Mouse (Mus musculus) kidney, postnatal 0 days (tissue): ENCODE measurements around the gene Nepro. TPM values are rescaled to one million over a fixed set of nuclear protein-coding genes. Genes with fewer than 3 reads are reported as not detected.

Experiments used
- ATAC-seq: fragments of 200-750 bp; cut with Nextera tagmentation; replicated peaks from 2 replicates; pipeline ENCODE4 v1.8.0; 2017; ENCODE audit warnings: low read depth, moderate number of reproducible peaks, moderate TSS enrichment, moderate library complexity; ENCODE audit not compliant: low FRiP score
- DNase-seq: peaks from one replicate; pipeline ENCODE4 v3.0.0-alpha.2; 2016; ENCODE audit warnings: low spot score
- H3K27ac ChIP-seq: fragments of 300-500 bp; sonication (generic); 2 replicates; pipeline ENCODE4 v1.5.1; 2014; ENCODE audit warnings: mild to moderate bottlenecking
- H3K27me3 ChIP-seq: fragments of 300-500 bp; sonication (generic); 2 replicates; pipeline ENCODE4 v1.6.1; 2014; ENCODE audit warnings: low read length, mixed read lengths; ENCODE audit not compliant: insufficient read depth
- H3K36me3 ChIP-seq: fragments of 300-500 bp; sonication (generic); 2 replicates; pipeline ENCODE4 v1.6.1; 2014; ENCODE audit warnings: low read length, mixed read lengths; ENCODE audit not compliant: insufficient read depth
- H3K4me1 ChIP-seq: fragments of 300-500 bp; sonication (generic); replicated peaks from 2 replicates; pipeline ENCODE4 v1.6.1; 2014; ENCODE audit warnings: antibody characterized with exemption, low read length, mixed read lengths; ENCODE audit not compliant: insufficient read depth
- H3K4me2 ChIP-seq: fragments of 300-500 bp; sonication (generic); 2 replicates; pipeline ENCODE4 v1.6.1; 2014; ENCODE audit warnings: mild to moderate bottlenecking, low read length, moderate library complexity, mixed read lengths
- H3K4me3 ChIP-seq: fragments of 300-500 bp; sonication (generic); replicated peaks from 2 replicates; pipeline ENCODE4 v1.5.1; 2014; ENCODE audit warnings: low read depth, low read length
- H3K9ac ChIP-seq: fragments of 300-500 bp; sonication (generic); 2 replicates; pipeline ENCODE4 v1.6.1; 2014; ENCODE audit warnings: low read depth, low read length
- H3K9me3 ChIP-seq: fragments of 300-500 bp; sonication (generic); replicated peaks from 2 replicates; pipeline ENCODE4 v1.6.1; 2016; ENCODE audit warnings: low read length, inconsistent platforms, mixed read lengths
- CTCF ChIP-seq: IDR thresholded peaks from 2 replicates; pipeline ENCODE4 v1.5.1; 2016; ENCODE audit warnings: antibody characterized with exemption, low read depth, mild to moderate bottlenecking, moderate library complexity
- WGBS: fragments of 180-500 bp; shearing (Covaris S2); extraction: QIAGEN DNeasy Blood & Tissue Kit; methylation state at CpG from one replicate; pipeline ENCODE4 v1.1.7; 2014; 5-methylcytosine and 5-hydroxymethylcytosine counted together
- polyA plus RNA-seq: library from polyadenylated mRNA; unstranded; fragments of >200 nt; fragmentation: Nextera tagmentation; extraction: Ambion mirVana; gene quantifications from 2 replicates; pipeline ENCODE4 v1.2.1, GENCODE M21; 2015

Gene Nepro
- polyA plus RNA-seq, result 5.1 and 5.3 TPM in 2 replicates

DNA sequence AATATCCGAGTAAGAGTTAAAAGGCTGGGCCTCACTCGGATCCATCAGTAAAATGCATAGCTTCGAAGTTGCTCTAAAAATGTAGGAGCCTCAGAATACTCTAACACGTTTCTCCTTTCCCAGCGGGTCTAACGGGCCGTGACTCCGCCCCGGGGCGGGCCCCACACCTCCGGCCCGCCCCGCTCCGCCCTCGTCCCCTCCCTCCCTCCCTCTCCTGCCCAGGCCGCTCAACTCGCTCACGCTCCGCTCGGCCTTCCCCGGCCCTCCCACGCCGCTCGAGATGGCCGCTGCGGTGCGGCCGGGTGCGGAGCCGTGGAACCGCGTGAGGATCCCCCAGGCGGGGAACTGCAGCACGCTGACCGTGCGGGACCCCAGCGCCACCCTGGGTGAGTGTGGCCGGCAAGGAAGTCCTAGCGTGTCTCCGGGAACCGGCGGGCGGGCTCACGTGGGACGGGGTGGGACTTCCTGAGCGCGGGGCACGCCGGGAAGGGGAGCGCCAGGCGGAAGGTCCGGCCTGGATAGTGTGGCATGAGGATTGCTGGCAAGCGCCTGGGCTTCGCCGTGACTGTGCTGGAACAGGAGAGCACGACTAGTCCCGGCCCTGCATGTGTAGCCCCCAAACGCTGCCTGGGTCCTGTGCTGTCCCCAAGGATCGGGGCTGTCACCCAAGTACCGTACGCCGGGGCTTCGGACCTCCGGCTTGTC is at the start of gene Nepro:
Nepro (plus strand) TSS at position 219 of the 705 bp plus-strand sequence.
- peak within 1 kb of the TSS; percentile 87 for H3K9ac ChIP-seq
- peak within 1 kb of the TSS; percentile 65 for H3K4me2 ChIP-seq
- DNase-seq (peak; percentile 94), ATAC-seq (peak; percentile 97)
- peak; percentile 13; the same call in 1 of the 2 replicates for TF ChIP-seq CTCF
- H3K4me3 ChIP-seq, result peak within 1 kb of the TSS; percentile 73
- H3K4me1 ChIP-seq, result 0 out of 2 replicates have a peak, but pooled peaks cover 5% of the 10 kb centered on the region
- peak within 1 kb of the TSS; percentile 89 for H3K27ac ChIP-seq
- WGBS, result under 1% methylated on average over 64 of the region's 64 CpGs
- no peaks in the 10 kb centered on the region for H3K27me3 ChIP-seq
- no peaks in the 10 kb centered on the region for H3K9me3 ChIP-seq
- 0 out of 2 replicates have a peak, but pooled peaks cover 3% of the 10 kb centered on the region for H3K36me3 ChIP-seq

DNA sequence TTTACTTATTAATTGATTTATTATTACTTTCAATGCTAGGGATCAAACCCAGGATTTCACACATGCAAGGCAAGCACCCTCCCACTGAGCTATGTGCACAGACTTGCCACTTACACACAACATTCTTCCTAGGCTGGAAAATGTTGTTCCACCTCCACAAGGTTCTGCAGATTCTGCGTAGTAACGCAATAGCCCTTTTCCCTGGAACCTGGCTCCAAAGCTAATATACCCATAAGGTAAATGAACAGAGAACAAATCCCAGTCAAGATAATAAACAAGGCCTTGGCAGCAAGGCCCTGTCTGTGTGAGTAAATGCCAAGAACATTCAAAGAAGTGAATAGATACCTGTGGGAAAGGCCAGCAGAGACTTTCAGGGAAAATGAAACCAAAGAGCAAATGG is 47.7 kb upstream of the Nepro start:
- H3K4me3 ChIP-seq, result no peak overlapping the region
- ATAC-seq, result no peak
- no peak overlapping the region for H3K9ac ChIP-seq
- DNase-seq, result no peak
- H3K4me2 ChIP-seq, result no peak overlapping the region
- H3K4me1 ChIP-seq, result peaks cover 4% of the 10 kb centered on the region; the same call in 1 of the 2 replicates
- H3K36me3 ChIP-seq, result no peaks in the 10 kb centered on the region
- no peaks in the 10 kb centered on the region for H3K27me3 ChIP-seq
- no peak overlapping the region for H3K27ac ChIP-seq
- H3K9me3 ChIP-seq, result no peaks in the 10 kb centered on the region
- WGBS, result 93% methylated on average over 2 of the region's 2 CpGs
- no peak for TF ChIP-seq CTCF

DNA sequence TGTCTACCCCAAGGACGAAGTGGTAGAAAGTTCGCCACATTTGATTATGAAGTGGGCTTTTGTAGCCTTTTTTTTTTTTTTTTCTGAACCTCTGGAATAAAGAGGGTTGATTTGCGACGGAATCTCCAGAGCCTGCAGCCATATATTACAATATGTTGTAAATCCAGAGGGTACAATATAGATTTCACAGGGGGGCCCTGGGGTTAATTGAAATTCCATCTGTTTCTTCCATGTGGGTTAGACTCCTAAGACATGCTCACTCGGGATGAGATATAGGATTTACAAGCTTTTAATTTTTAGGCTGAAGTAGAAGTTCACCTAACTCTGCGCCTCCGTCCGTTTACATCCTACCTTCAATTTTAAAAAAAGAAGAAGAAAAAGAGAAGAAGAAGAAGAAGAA is 45.0 kb upstream of the Nepro start:
- 31% methylated on average over 8 of the region's 8 CpGs for WGBS
- DNase-seq (no peak), ATAC-seq (peak; percentile 43; the same call in 1 of the 2 replicates)
- no peaks in the 10 kb centered on the region for H3K27me3 ChIP-seq
- H3K9me3 ChIP-seq, result no peaks in the 10 kb centered on the region
- no peak for TF ChIP-seq CTCF
- H3K4me2 ChIP-seq, result peak overlapping the region; percentile 41
- no peaks in the 10 kb centered on the region for H3K4me1 ChIP-seq
- H3K27ac ChIP-seq, result no peak overlapping the region
- no peak overlapping the region for H3K9ac ChIP-seq
- no peaks in the 10 kb centered on the region for H3K36me3 ChIP-seq
- H3K4me3 ChIP-seq, result no peak overlapping the region

DNA sequence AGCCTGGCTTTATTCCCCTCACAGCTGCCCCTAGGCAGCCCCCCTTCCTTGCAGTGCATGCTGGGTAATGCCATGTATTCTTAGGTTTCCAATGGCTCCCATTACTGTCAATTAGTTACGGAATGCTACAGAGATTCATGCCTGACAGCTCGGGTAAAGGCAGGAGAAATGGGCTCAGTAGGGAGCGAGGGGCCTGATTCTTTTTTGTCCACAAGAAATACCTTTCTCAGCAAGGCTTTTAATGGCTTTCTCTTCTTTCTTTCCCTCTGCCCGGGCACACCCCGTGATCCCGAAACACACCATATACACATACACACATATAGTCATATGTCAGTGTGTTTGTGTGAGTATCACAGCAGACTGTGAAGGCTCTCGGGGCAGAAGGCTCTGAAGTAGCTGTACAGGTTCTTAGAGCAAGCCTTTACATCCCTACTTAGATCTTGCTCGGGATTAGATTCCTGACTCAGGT is 44.6 kb upstream of the Nepro start:
- Histone ChIP-seq H3K36me3 (no peaks in the 10 kb centered on the region), H3K4me2 (peak overlapping the region; percentile 41), H3K9me3 (no peaks in the 10 kb centered on the region), H3K4me3 (no peak overlapping the region), H3K27ac (no peak overlapping the region), H3K4me1 (no peaks in the 10 kb centered on the region), H3K9ac (no peak overlapping the region), H3K27me3 (no peaks in the 10 kb centered on the region)
- peak; percentile 73 for DNase-seq
- no peak for TF ChIP-seq CTCF
- ATAC-seq, result peak; percentile 78
- WGBS, result 49% methylated on average over 8 of the region's 8 CpGs

DNA sequence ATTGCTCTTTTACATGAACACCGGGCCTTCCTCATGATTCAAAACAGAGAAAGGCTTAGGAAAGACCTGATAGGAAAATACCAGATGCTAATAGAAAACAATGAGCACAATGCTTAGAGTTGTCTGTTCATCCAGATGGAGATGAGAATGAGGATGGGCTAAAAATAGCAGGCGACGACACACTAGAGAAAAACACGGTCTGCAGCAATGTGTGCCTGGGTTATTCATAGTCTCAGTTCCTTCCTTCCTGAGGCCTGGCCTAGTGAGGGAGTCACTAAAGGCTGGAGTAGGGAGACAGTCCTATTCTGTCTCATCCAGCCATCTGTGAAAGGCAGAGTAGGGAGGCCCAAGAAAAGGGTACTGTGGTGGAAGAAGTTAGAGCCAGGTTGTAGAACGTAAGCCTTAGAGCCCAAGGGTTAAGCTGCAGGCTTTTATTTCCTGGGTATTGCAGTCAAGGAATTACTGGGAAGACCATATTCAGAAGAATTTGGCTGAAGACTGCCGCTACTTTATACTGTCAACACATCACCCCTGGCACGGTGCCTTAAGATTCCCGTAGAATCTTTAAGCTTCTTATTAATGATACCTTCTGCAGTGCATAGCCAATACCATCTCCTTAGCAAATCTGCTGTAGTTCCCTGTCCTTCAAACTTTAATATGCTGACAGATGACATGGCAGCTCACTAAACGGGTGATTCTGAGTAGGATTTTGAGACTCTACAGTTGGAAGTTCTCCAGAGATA is 43.2 kb upstream of the Nepro start:
- 68% methylated on average over 9 of the region's 9 CpGs for WGBS
- no peak overlapping the region for H3K4me3 ChIP-seq
- H3K27me3 ChIP-seq, result no peaks in the 10 kb centered on the region
- no peak overlapping the region for H3K4me2 ChIP-seq
- no peak; the same call in 1 of the 2 replicates for ATAC-seq
- no peaks in the 10 kb centered on the region for H3K4me1 ChIP-seq
- H3K27ac ChIP-seq, result peak overlapping the region; percentile 25; the same call in 1 of the 2 replicates
- H3K36me3 ChIP-seq, result no peaks in the 10 kb centered on the region
- DNase-seq, result peak; percentile 55
- no peak for TF ChIP-seq CTCF
- H3K9me3 ChIP-seq, result no peaks in the 10 kb centered on the region
- H3K9ac ChIP-seq, result no peak overlapping the region

DNA sequence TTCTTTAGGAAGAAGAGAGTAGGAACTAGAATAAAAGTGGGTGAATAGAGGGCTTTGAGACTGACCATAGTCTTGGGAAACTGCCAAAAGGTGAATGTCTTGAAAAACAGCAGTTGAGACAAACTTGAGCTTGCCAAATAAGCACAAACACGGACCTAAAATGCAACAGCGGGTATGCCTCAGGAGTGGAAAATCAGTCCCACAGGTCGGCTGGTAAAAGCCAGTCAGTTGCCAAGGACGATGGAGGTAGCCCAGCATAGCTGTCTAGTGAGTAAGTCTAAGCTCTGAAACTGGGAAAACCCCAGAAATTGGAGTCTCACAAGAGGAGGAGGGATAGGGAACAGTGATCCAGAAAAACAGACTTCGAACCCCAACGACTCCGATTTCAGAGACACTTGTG is 39.5 kb upstream of the Nepro start:
- H3K9me3 ChIP-seq, result no peaks in the 10 kb centered on the region
- H3K4me3 ChIP-seq, result no peak overlapping the region
- TF ChIP-seq CTCF, result no peak
- ATAC-seq, result no peak
- H3K36me3 ChIP-seq, result no peaks in the 10 kb centered on the region
- H3K27me3 ChIP-seq, result no peaks in the 10 kb centered on the region
- 52% methylated on average over 7 of the region's 7 CpGs for WGBS
- no peak overlapping the region for H3K27ac ChIP-seq
- H3K4me1 ChIP-seq, result peaks cover 19% of the 10 kb centered on the region
- no peak overlapping the region for H3K4me2 ChIP-seq
- no peak overlapping the region for H3K9ac ChIP-seq
- DNase-seq, result no peak
